Mouse (Mus musculus) adrenal gland, adult 18-20 months (tissue): ENCODE results near the gene Gper1. TPM values are rescaled to one million over a fixed set of nuclear protein-coding genes. Genes with fewer than 3 reads are reported as not detected.

Experiments
- DNase-seq, 2 experiments: peaks; one replicate each; pipeline ENCODE4 v3.0.0; 2021 to 2022; ENCODE audit warnings: low spot score in 2 of 2
- long read RNA-seq, 2 experiments: library from polyadenylated mRNA; stranded (forward); transcript quantifications; one replicate each; pipeline ENCODE4 v2.0.0; 2021
- total RNA-seq, 2 experiments: library from RNA; stranded (reverse); gene quantifications; 1 replicate in 1 of 2; 2 replicates in 1 of 2; pipeline ENCODE4 v1.2.3; 2021

Gene Gper1
- 1 to 10 TPM; 3.3 to 4.9 TPM for total RNA-seq
- long read RNA-seq, experiment 1, transcript Gper1-201 (3 exons, 2,537 nt) = major isoform, 7 of 10 reads
- long read RNA-seq, experiment 1, partial matches to known transcripts = 1 of 10 reads
- long read RNA-seq, experiment 1, other reads (novel, unspliced or antisense) = 2 of 10 reads
- long read RNA-seq, experiment 2, transcript Gper1-201 (3 exons, 2,537 nt) = major isoform, 16 of 18 reads
- long read RNA-seq, experiment 2, partial matches to known transcripts = 2 of 18 reads
- long read RNA-seq, experiment 2, other reads (novel, unspliced or antisense) = 0 of 18 reads

GRCm38 (mm10) chr5:139423026-139423865, at the start of gene Gper1:
Gper1 (plus strand) TSS chr5:139423151.
- DNase-seq = no peak

- DNase-seq = no peak
Observed at GRCm38 (mm10) chr5:139373889-139374444, 49.0 kb upstream of the Gper1 start.

DNA sequence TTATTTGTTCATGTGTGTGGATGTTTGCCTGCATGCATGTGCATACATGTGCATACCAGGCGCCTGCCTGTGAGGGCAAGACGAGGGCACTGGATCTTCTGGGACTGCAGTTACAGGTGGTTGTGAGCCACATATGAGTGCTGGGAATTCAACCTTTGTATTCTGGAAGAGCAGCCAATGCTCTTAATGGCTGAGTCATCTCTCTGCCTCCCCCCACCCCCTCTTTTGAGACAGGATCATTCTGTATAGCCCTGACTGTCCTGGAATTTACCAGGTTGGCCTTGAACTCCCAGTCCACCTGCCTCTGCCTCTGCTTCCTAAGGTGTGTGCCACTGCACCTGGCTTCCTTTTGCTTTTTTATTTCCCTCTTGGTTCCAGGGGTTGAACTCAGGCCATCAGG, 48.1 kb upstream of the Gper1 start:
- no peak for DNase-seq

DNA sequence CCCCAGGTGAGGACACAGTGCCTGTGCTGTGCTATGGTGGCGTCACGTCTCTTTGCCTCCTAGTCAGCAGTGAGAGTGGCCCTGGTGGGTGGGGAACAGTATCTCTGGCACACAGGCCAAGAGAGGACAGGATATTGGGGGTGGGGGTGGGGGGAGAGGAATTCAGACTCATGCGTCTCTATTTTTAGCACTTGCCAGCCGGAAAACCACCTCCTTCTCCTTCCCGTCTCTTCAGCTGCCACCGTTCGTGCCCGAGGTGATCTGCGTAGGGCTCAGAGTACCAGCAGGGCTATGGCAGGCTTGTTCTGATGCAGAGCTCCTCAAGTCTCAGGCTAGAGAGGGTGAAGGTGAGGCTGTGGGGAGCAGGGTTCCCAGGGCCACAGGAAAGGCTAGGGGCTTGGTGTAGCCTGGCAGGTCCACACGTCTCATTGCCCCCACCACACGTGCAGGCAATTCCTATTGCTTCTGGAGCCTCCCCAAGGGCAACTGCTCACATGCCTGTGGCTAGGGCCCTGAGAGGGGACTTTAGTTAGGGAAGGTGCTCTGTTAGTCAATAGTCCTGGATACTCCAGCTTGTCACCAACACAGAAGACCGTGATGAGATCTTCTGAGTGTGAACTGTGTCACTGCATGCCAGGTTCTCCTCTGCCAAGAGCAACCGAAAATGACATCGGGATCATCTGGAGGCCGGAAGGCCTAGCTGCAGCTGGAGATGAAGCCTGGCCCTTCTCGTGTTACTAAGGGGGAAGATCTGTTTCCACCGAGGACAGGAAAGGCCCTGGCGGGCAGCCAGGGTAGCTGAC, 45.3 kb upstream of the Gper1 start, which contains the start of gene Gpr146:
Gene Gpr146, plus strand, starts transcription at position 230 of the 803 bp plus-strand sequence.
- peak; percentile 56 to 68 for DNase-seq

GRCm38 (mm10) chr5:139378271-139378556, 44.7 kb upstream of the Gper1 start:
- no peak for DNase-seq

DNA sequence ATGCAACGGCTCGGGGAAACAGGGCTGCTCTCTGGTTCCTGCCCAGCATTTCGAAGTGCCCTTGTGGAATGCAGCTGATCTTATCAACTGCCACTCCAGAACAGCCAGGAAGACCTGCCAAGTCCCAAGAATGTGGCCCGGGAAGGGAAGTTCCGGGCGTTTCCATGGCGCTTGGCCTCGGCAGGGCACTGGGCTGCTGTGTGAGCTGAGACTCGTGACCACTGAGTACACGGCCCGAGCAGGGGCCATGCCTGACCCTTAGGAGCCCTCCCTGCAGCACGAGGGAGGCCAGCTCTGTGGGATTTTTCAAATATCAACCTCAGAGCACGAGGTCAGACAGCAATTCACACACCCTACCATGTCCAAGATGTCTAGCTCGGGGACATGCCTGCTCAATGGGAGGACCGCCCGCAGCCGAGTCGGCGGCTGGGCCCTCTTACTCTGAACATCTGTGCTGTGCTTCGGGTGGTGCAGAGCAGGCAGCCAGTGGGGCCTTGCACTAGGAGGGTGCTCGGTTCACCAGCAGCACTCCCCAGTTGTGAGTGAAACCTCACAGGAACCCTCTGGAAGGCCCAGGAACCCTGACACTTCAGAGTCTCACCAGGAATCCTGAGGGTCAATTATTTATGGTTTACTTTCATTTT, 43.8 kb upstream of the Gper1 start:
- DNase-seq = peak; percentile 55 to 63

DNA sequence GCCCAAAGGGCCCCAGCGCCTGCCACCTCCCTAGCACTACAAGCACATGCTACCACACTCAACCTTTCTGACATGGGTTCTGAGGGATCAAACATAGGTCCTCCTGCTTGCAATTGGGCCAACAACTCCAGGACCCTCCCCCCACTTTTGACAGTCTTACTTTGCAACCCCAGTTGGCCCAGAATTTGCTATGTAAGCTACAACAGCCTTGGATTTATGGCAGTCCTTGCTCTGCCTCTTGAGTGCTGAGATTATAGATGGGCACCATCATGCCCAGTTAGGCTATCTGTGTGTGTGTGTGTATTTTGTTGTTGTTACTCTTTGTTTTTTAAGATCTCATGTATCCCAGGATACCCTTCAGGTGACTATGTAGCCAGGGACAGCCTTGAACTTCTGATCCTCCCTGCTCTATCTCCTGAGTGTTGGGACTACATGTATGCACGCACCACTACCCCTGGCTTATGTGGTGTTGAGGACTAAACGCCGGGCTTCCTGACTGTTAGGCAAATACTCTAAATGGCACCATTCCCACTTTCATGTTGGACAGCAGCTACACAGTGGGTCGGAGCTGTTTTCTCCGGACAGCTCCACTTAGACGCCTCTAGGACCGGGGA, 43.1 kb upstream of the Gper1 start:
- DNase-seq = no peak

DNA sequence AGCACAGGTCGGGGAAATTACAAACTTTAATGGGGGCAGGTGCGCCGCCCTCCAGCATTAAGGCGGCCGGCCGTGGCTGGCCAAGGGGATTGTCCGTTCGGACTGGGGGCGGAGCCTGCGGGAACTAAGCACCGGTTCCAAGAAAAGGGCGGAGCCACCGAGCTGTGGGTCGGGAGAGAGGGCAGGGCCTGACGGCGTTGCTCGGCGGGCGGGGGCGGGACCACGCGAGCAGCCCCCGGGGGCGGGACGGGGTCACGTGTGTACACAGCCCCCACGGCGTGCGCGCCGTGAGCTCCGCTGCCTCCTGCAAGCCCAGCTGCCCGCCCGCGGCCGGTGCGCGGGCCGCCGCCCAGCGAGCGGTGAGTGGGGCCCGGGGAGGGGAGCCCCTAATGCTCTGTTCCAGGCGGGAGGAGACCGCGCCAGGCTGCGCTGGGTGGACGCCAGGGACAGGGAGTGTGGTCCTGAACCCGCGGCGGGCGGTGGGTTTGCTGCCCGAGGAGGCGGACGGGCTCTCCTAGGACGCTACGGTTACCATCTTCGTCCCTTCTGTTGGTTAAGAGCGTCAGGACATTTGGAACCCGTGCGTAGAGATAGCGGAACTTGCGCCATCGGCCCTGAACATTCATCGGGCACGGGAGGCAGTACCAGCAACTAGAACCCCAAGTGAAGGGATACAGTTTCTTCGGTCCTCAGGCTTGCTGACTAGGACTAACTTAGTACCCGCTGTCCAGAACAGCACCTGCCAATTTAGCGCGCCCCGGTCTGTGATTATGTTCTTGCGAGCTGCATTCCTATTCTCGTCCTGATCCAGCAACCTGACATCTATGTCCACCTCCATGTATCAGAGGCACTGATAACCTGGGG, 42.3 kb upstream of the Gper1 start:
- DNase-seq = peak; percentile 92

GRCm38 (mm10) chr5:139381586-139382513, 41.1 kb upstream of the Gper1 start:
- no peak for DNase-seq

GRCm38 (mm10) chr5:139382760-139383159, 40.2 kb upstream of the Gper1 start:
- no peak for DNase-seq

DNA sequence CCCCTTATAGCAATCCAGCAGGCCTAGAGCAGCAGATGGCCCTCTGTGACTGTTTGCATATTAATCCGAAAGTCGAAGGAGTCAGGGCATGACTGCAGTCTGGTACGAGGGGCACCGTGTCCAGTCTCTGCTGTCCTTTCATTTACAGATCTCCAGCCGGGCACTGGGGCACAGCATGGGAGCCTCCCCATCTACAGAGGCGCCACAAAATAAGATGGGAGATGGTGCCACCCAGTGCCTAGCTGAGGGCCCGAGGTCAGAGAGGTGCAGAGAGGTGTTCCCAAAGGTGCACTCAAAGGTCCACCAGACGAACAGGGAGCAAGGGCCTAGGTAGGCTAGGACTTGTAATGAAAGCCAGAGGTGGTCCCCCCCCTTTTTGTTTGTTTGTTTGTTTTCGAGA, 39.7 kb upstream of the Gper1 start:
- no peak for DNase-seq

DNA sequence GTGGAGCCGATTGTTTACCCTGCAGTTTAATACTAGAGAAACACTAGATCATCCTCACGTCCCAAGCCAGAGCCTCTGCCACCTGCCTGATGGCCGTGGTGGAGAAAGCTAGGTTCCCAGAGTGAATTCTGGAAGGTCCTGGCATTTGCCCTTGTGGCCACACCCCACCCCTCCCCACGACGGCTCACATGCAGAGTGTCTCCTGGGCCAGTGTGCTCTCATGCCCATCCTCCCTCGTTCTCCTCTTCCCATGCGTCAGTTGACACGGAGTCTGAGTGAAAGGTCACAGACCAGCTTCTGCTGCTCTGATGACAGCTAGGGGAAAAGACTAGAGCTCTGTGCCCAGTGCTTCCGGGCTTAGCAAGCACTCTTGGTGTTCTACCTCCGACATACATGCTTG, 38.4 kb upstream of the Gper1 start:
- DNase-seq = peak in 1 of 2 experiments; percentile 47

GRCm38 (mm10) chr5:139386047-139386446, 36.9 kb upstream of the Gper1 start:
- no peak for DNase-seq

- DNase-seq = no peak
Observed at GRCm38 (mm10) chr5:139387329-139388194, 35.4 kb upstream of the Gper1 start.

DNA sequence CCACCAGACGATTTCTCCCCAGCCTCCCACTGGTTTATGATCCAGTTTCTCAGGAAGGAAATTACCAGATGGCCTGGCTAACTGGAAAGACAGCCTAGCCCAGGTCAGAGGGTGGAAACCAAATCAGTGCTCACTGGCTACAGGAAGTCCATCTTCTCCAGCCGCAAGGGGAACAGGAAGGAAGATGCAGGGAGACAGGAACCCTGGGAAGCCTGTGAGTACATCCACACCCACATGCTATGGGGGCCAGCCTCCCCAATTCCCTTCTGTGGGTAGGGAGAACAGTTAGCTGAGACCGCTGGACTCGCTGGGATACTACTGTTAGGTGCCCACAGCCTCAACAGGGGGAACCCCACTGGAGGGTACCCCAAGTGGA, 34.8 kb upstream of the Gper1 start:
- DNase-seq = no peak

DNA sequence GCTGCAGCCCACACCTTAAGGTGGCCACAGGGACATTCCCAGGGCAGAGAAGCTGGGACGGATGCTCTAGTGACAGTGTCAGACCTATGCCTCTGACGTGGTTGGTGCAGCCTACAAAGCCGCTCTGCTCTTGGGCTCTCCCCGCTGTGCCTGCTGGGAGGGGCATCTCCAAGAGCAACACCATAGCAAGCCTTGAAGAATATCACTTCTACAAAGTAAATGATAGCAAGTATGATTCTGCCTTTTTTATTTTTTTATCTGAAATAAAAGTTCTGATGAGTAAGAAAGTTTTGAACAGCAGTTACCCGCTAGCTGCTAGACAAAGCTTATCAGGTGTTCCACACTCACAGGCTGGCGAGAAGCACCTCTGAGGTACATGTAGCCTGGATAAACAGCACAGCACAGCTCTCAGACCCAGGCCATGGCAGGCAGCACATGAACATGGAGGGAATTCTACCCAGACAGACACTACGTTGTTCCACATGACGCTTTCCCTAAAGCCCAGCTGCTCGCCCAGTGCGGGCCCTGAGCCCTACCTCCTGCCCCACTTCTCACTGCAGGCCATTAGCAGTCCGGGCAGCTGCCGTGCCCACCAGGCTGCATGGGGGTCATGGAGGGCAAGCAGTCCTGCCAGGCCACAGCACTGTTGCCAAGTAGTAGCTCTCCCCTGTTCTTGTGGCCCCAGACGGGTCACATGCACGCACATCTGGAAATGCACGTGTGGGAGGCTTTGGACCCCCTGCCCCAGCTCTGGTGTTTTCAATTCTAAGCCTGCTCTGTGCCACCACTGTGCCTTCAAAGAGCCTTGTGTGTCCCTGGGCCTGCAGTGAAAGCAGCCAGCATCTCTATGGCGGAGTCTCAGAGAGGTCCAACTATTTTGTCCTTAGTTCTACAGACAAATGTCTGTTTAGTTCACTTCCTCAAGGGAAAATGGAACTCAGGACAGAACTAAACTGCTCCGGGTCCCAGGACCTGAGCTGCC, 34.0 kb upstream of the Gper1 start:
- DNase-seq = no peak
